Mouse (Mus musculus): ENCODE measurements around the gene Efcab9. TPM values are rescaled to one million over a fixed set of nuclear protein-coding genes. Genes with fewer than 3 reads are reported as not detected.

Efcab9 gene
- total and polyA plus RNA-seq, 3 experiments, result 0.25 to 1.5 TPM; not detected in 1

GRCm38 (mm10) chr11:32580305-32580947 lies 48.5 kb upstream of the Efcab9 start:
- in situ Hi-C loops (cut with MboI; ENCODE audit: low pct_ligation_motif_present, low pct_unique_long_range_greater_than_20kb, low sequenced_read_pairs), result no loop called here
- no peaks in the 10 kb centered on the region for H3K79me2 ChIP-seq (replicated peaks; ENCODE audit: control insufficient read depth, extremely low read depth, insufficient read depth, poor library complexity, severe bottlenecking)
- no peaks in the 10 kb centered on the region for H3K9me3 ChIP-seq (replicated peaks; ENCODE audit: low read length)
- H3K4me2 ChIP-seq (ENCODE audit: insufficient read depth, low read depth, poor library complexity, severe bottlenecking), result no peak overlapping the region
- peaks cover 0 to 44% of the 10 kb centered on the region in 2 experiments; a peak in 2 of 4 replicates for H3K4me1 ChIP-seq (ENCODE audit: control insufficient read depth in 1 of 2, insufficient read depth in 2 of 2)
- DNase-seq (ENCODE audit: extremely low read depth), result peak; percentile 92
- H3K36me3 ChIP-seq (replicated peaks in 1 of 2; ENCODE audit: control insufficient read depth in 1 of 2, insufficient read depth in 1 of 2, low read length in 1 of 2), result peaks cover 13 to 83% of the 10 kb centered on the region in 2 experiments
- H3K27ac ChIP-seq (ENCODE audit: insufficient read depth, low read depth), result no peak overlapping the region
- dilution Hi-C loops (cut with MboI; ENCODE audit: extremely low pct_ligation_motif_present, extremely low pct_unique_long_range_greater_than_20kb, low sequenced_read_pairs), result no loop called here
- H3K27me3 ChIP-seq (replicated peaks), result no peaks in the 10 kb centered on the region
- TF ChIP-seq POLR2AphosphoS2 (IDR thresholded peaks at IDR 0.05; ENCODE audit: low read depth, low read length) (no peak), MXI1 (IDR thresholded peaks at IDR 0.05; ENCODE audit: low read depth, low read length) (no peak), SIN3A (IDR thresholded peaks at IDR 0.05; ENCODE audit: low read length) (peak; percentile 38; the same call in 1 of the 2 replicates), PAX5 (IDR thresholded peaks at IDR 0.05; ENCODE audit: low read length) (no peak), RCOR1 (conservative IDR thresholded peaks at IDR 0.05; ENCODE audit: low read depth, low read length) (no peak), ETS1 (conservative IDR thresholded peaks at IDR 0.05; ENCODE audit: low read depth, low read length) (no peak), MEF2A (IDR thresholded peaks at IDR 0.05; ENCODE audit: borderline replicate concordance, low read depth, low read length) (no peak), NELFE (IDR thresholded peaks at IDR 0.05; ENCODE audit: low read depth, low read length) (no peak), JUND (conservative IDR thresholded peaks at IDR 0.05; ENCODE audit: low read depth, low read length) (no peak), MAFK (IDR thresholded peaks at IDR 0.05; ENCODE audit: insufficient replicate concordance, low read length) (no peak), MAX (IDR thresholded peaks at IDR 0.05; ENCODE audit: low read length) (no peak), USF2 (conservative IDR thresholded peaks at IDR 0.05; ENCODE audit: low read depth, low read length) (peak; percentile 58), TBP (conservative IDR thresholded peaks at IDR 0.05; ENCODE audit: low read depth, low read length) (no peak), EP300 (IDR thresholded peaks at IDR 0.05; ENCODE audit: low read length) (no peak), USF1 (IDR thresholded peaks at IDR 0.05; ENCODE audit: low read depth, low read length) (peak; percentile 76), JUN (IDR thresholded peaks at IDR 0.05; ENCODE audit: insufficient read depth, low read depth, low read length) (no peak), IRF4 (IDR thresholded peaks at IDR 0.05; ENCODE audit: low read depth, low read length) (no peak), ELF1 (IDR thresholded peaks at IDR 0.05; ENCODE audit: low read depth, low read length) (peak; percentile 81), BHLHE40 (IDR thresholded peaks at IDR 0.05; ENCODE audit: low read depth, low read length) (no peak), CTCF (conservative IDR thresholded peaks at IDR 0.05 in 1 of 2, IDR thresholded peaks at IDR 0.05 in 1 of 2; ENCODE audit: low read depth in 2 of 2, low read length in 2 of 2) (no peak), ZC3H11A (IDR thresholded peaks at IDR 0.05; ENCODE audit: low read depth, low read length) (no peak), SMC3 (IDR thresholded peaks at IDR 0.05; ENCODE audit: low read depth, low read length) (no peak), GABPA (IDR thresholded peaks at IDR 0.05; ENCODE audit: insufficient replicate concordance, low read depth, low read length) (no peak), UBTF (IDR thresholded peaks at IDR 0.05; ENCODE audit: low read depth, low read length) (no peak), RAD21 (IDR thresholded peaks at IDR 0.05; ENCODE audit: low read depth, low read length) (no peak), MAZ (IDR thresholded peaks at IDR 0.05; ENCODE audit: low read depth, low read length) (no peak), ZMIZ1 (IDR thresholded peaks at IDR 0.05; ENCODE audit: low read depth, low read length) (no peak), NRF1 (IDR thresholded peaks at IDR 0.05; ENCODE audit: low read depth, low read length) (no peak), ZNF384 (IDR thresholded peaks at IDR 0.05; ENCODE audit: low read depth, low read length) (no peak), TCF12 (IDR thresholded peaks at IDR 0.05; ENCODE audit: low read depth, low read length) (no peak), POLR2A (IDR thresholded peaks at IDR 0.05; ENCODE audit: low read depth, low read length) (no peak), HCFC1 (IDR thresholded peaks at IDR 0.05; ENCODE audit: low read depth, low read length) (peak; percentile 43), MYC (IDR thresholded peaks at IDR 0.05; ENCODE audit: low read depth, low read length) (no peak), CHD2 (IDR thresholded peaks at IDR 0.05; ENCODE audit: low read length) (peak; percentile 41; the same call in 1 of the 2 replicates), KAT2A (IDR thresholded peaks at IDR 0.05; ENCODE audit: insufficient replicate concordance, low read length) (no peak), ZKSCAN1 (IDR thresholded peaks at IDR 0.05; ENCODE audit: borderline replicate concordance, low read depth, low read length) (no peak), CHD1 (IDR thresholded peaks at IDR 0.05; ENCODE audit: low read depth, low read length) (no peak), E2F4 (IDR thresholded peaks at IDR 0.05; ENCODE audit: insufficient replicate concordance, low read depth, low read length) (no peak)
- H3K9ac ChIP-seq (ENCODE audit: insufficient read depth, low read depth), result no peak overlapping the region
- peak overlapping the region in 1 of 3 experiments; percentile 39 for H3K4me3 ChIP-seq (replicated peaks in 1 of 3; ENCODE audit: low read depth in 2 of 3, low read length in 2 of 3, poor library complexity in 1 of 3)
